Mouse (Mus musculus): ENCODE data around the gene Fndc3a. TPM values are rescaled to one million over a fixed set of nuclear protein-coding genes. Genes with fewer than 3 reads are reported as not detected.
A peak's percentile ranks its signal among the peaks of the same experiment; 100 is the strongest.

The Fndc3a gene
- total and polyA plus RNA-seq, 2 experiments from 2014 or later, result 45.2 to 51.8 TPM

- H3K4me3 ChIP-seq (ENCODE audit: low read length), result peak overlapping the region; percentile 96
- DNase-seq (ENCODE audit: low spot score) (peak; percentile 70), ATAC-seq (peak; percentile 61; the same call in 1 of the 2 replicates)
- no peaks in the 10 kb centered on the region for H3K9me3 ChIP-seq (ENCODE audit: low read length)
- under 1% methylated on average over 38 of the region's 38 CpGs for WGBS
- H3K9ac ChIP-seq (replicated peaks; ENCODE audit: low read length), result peak overlapping the region; percentile 95
- 0 out of 2 replicates have a peak, but pooled peaks cover 3% of the 10 kb centered on the region for H3K4me1 ChIP-seq (ENCODE audit: insufficient read depth, low read length)
- H3K4me2 ChIP-seq (ENCODE audit: low read depth, low read length), result peak overlapping the region; percentile 70
- no peaks in the 10 kb centered on the region for H3K36me3 ChIP-seq (ENCODE audit: insufficient read depth, low read length)
- TF ChIP-seq CTCF (IDR thresholded peaks at IDR 0.05; ENCODE audit: low read depth), result no peak
- H3K27me3 ChIP-seq (ENCODE audit: insufficient read depth, low read length), result no peaks in the 10 kb centered on the region
- peak overlapping the region; percentile 92 for H3K27ac ChIP-seq
These were observed 681 bp upstream of the Fndc3a start for GRCm38 (mm10) chr14:72710341-72711027.

GRCm38 (mm10) chr14:72709091-72709709 lies 603 bp downstream of the Fndc3a start:
- Histone ChIP-seq H3K9me3 (ENCODE audit: low read length) (no peaks in the 10 kb centered on the region), H3K36me3 (ENCODE audit: insufficient read depth, low read length) (no peaks in the 10 kb centered on the region), H3K4me1 (ENCODE audit: insufficient read depth, low read length) (0 out of 2 replicates have a peak, but pooled peaks cover 3% of the 10 kb centered on the region), H3K4me3 (ENCODE audit: low read length) (peak overlapping the region; percentile 96), H3K4me2 (ENCODE audit: low read depth, low read length) (peak overlapping the region; percentile 70), H3K27me3 (ENCODE audit: insufficient read depth, low read length) (no peaks in the 10 kb centered on the region), H3K27ac (peak overlapping the region; percentile 92), H3K9ac (replicated peaks; ENCODE audit: low read length) (peak overlapping the region; percentile 95)
- DNase-seq (ENCODE audit: low spot score) (peak; percentile 71), ATAC-seq (no peak)
- under 1% methylated on average over 65 of the region's 70 CpGs for WGBS
- TF ChIP-seq CTCF (IDR thresholded peaks at IDR 0.05; ENCODE audit: low read depth), result no peak

DNA sequence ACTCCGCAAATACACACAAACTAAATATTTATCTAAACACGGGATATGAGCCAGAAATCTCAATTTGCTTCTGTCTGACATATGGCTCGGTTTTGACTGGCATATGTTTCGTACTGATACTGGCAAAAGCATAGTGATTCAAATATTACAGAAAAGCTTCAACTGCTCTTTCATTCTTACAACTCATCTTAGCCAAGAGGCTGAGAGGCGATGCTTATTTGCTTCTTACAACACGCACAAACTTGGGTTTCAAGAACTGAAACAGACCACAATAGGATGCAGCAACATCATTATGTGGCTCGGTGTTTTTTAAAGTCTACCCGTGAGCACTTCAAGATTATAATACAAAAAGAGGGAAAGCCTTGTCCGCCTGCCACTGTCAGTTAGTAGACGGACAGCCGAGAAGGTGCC lies 1.2 kb downstream of the Fndc3a start:
- Histone ChIP-seq H3K4me2 (ENCODE audit: low read depth, low read length) (peak overlapping the region; percentile 70), H3K4me3 (ENCODE audit: low read length) (peak overlapping the region; percentile 96), H3K9me3 (ENCODE audit: low read length) (no peaks in the 10 kb centered on the region), H3K27me3 (ENCODE audit: insufficient read depth, low read length) (no peaks in the 10 kb centered on the region), H3K27ac (peak overlapping the region; percentile 92; the same call in 1 of the 2 replicates), H3K36me3 (ENCODE audit: insufficient read depth, low read length) (no peaks in the 10 kb centered on the region), H3K4me1 (ENCODE audit: insufficient read depth, low read length) (0 out of 2 replicates have a peak, but pooled peaks cover 3% of the 10 kb centered on the region), H3K9ac (replicated peaks; ENCODE audit: low read length) (peak overlapping the region; percentile 95)
- no peak for ATAC-seq
- TF ChIP-seq CTCF (IDR thresholded peaks at IDR 0.05; ENCODE audit: low read depth), result no peak
- peak; percentile 8 for DNase-seq (ENCODE audit: low spot score)
- 19% methylated on average over 11 of the region's 11 CpGs for WGBS

DNA sequence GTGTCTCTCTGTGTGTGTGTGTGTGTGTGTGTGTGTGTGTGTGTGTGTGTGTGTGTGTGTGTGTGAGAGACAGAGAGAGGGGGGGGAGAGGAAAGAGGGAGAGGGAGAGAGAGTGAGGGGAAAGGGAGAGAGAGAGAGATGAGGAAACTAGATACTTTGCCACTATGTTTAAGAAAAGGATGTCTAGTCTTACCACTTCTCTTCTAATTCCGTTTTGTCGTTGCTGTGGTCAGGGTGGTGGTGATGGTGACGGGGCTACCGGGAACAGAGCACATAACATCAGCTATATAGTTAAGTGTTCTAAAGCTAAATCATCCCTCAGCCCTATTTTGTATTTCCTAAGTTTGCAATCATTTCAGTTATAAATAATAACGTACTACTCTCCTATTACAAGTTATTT lies 9.7 kb downstream of the Fndc3a start:
- no peaks in the 10 kb centered on the region for H3K27me3 ChIP-seq (ENCODE audit: insufficient read depth, low read length)
- H3K4me3 ChIP-seq (ENCODE audit: low read length), result no peak overlapping the region
- no peak overlapping the region for H3K4me2 ChIP-seq (ENCODE audit: low read depth, low read length)
- no peak overlapping the region for H3K9ac ChIP-seq (replicated peaks; ENCODE audit: low read length)
- no peak for TF ChIP-seq CTCF (IDR thresholded peaks at IDR 0.05; ENCODE audit: low read depth)
- ATAC-seq (no peak), DNase-seq (ENCODE audit: low spot score) (no peak)
- WGBS, result 90% methylated on average over 5 of the region's 5 CpGs
- no peaks in the 10 kb centered on the region for H3K9me3 ChIP-seq (ENCODE audit: low read length)
- no peaks in the 10 kb centered on the region for H3K4me1 ChIP-seq (ENCODE audit: insufficient read depth, low read length)
- no peak overlapping the region for H3K27ac ChIP-seq
- H3K36me3 ChIP-seq (ENCODE audit: insufficient read depth, low read length), result no peaks in the 10 kb centered on the region

DNA sequence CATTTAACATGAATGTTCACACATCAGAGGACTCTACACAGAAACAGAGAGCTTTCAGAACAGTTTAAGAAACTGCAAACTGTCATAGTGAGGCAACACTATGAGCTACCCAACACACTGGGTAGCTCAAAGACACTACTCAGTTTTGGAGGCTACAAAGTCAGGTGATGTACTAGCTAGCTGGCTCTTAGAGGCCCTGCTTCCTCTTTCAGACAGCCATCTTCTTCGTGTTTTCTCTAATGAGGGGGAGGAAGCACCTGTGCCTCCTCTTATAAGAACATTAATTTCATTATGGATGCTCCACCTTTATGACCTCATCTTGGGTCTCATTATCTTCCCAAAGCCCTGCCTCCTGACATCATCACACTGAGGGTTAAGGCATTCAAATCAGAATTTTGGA lies 18.4 kb downstream of the Fndc3a start:
- no peak for TF ChIP-seq CTCF (IDR thresholded peaks at IDR 0.05; ENCODE audit: low read depth)
- H3K4me1 ChIP-seq (ENCODE audit: insufficient read depth, low read length), result no peaks in the 10 kb centered on the region
- ATAC-seq, result no peak
- H3K9ac ChIP-seq (replicated peaks; ENCODE audit: low read length), result no peak overlapping the region
- no peaks in the 10 kb centered on the region for H3K9me3 ChIP-seq (ENCODE audit: low read length)
- no peaks in the 10 kb centered on the region for H3K27me3 ChIP-seq (ENCODE audit: insufficient read depth, low read length)
- H3K4me2 ChIP-seq (ENCODE audit: low read depth, low read length), result no peak overlapping the region
- DNase-seq (ENCODE audit: low spot score), result no peak
- no peaks in the 10 kb centered on the region for H3K36me3 ChIP-seq (ENCODE audit: insufficient read depth, low read length)
- WGBS, result 100% methylated on average over 1 of the region's 1 CpGs
- no peak overlapping the region for H3K4me3 ChIP-seq (ENCODE audit: low read length)
- no peak overlapping the region for H3K27ac ChIP-seq

GRCm38 (mm10) chr14:72689525-72689924 lies 20.3 kb downstream of the Fndc3a start:
- no peak for ATAC-seq
- no peaks in the 10 kb centered on the region for H3K9me3 ChIP-seq (ENCODE audit: low read length)
- no peak overlapping the region for H3K27ac ChIP-seq
- H3K4me2 ChIP-seq (ENCODE audit: low read depth, low read length), result no peak overlapping the region
- H3K9ac ChIP-seq (replicated peaks; ENCODE audit: low read length), result no peak overlapping the region
- H3K4me3 ChIP-seq (ENCODE audit: low read length), result no peak overlapping the region
- TF ChIP-seq CTCF (IDR thresholded peaks at IDR 0.05; ENCODE audit: low read depth), result no peak
- DNase-seq (ENCODE audit: low spot score), result no peak
- H3K36me3 ChIP-seq (ENCODE audit: insufficient read depth, low read length), result no peaks in the 10 kb centered on the region
- no peaks in the 10 kb centered on the region for H3K4me1 ChIP-seq (ENCODE audit: insufficient read depth, low read length)
- H3K27me3 ChIP-seq (ENCODE audit: insufficient read depth, low read length), result no peaks in the 10 kb centered on the region

Data from hindbrain, postnatal 0 days (tissue).